Mouse (Mus musculus): Measurements from ENCODE around the gene Crip3. TPM values are rescaled to one million over a fixed set of nuclear protein-coding genes. Genes with fewer than 3 reads are reported as not detected.
A peak's percentile ranks its signal among the peaks of the same experiment; 100 is the strongest.

The Crip3 gene
- polyA plus RNA-seq, 1 experiment: not detected

- Histone ChIP-seq H3K27me3 (ENCODE audit: control insufficient read depth, insufficient read depth, insufficient read length) (peaks cover 22% of the 10 kb centered on the region), H3K4me3 (ENCODE audit: insufficient read depth, poor library complexity, severe bottlenecking) (no peak overlapping the region), H3K79me2 (ENCODE audit: control insufficient read depth, insufficient read depth) (no peaks in the 10 kb centered on the region), H3K79me3 (ENCODE audit: low read depth) (no peaks in the 10 kb centered on the region), H3ac (ENCODE audit: control insufficient read depth, insufficient read length, low read depth) (no peak overlapping the region), H3K36me3 (ENCODE audit: control insufficient read depth, insufficient read depth) (no peaks in the 10 kb centered on the region)
- no peak for TF ChIP-seq USF1 (IDR thresholded peaks at IDR 0.05; ENCODE audit: low read depth)
- peak; percentile 69 for TF ChIP-seq CTCF (IDR thresholded peaks at IDR 0.05; ENCODE audit: control insufficient read depth, insufficient read depth, insufficient read length)
These were observed 8.1 kb downstream of the Crip3 start for GRCm38 (mm10) chr17:46436672-46437366.

- Histone ChIP-seq H3K79me2 (ENCODE audit: control insufficient read depth, insufficient read depth) (no peaks in the 10 kb centered on the region), H3ac (ENCODE audit: control insufficient read depth, insufficient read length, low read depth) (no peak within 1 kb of the TSS), H3K4me3 (ENCODE audit: insufficient read depth, poor library complexity, severe bottlenecking) (no peak within 1 kb of the TSS), H3K36me3 (ENCODE audit: control insufficient read depth, insufficient read depth) (no peaks in the 10 kb centered on the region), H3K79me3 (ENCODE audit: low read depth) (no peaks in the 10 kb centered on the region), H3K27me3 (ENCODE audit: control insufficient read depth, insufficient read depth, insufficient read length) (peaks cover 32% of the 10 kb centered on the region)
- TF ChIP-seq MYOG (IDR thresholded peaks at IDR 0.05; ENCODE audit: control insufficient read depth, extremely low read depth, insufficient read length) (no peak), CTCF (IDR thresholded peaks at IDR 0.05; ENCODE audit: control insufficient read depth, insufficient read depth, insufficient read length) (no peak), FOSL1 (IDR thresholded peaks at IDR 0.05; ENCODE audit: insufficient read depth, low read length, poor library complexity, severe bottlenecking) (no peak), CEBPB (IDR thresholded peaks at IDR 0.05; ENCODE audit: low read depth) (no peak), MAX (IDR thresholded peaks at IDR 0.05) (no peak), USF1 (IDR thresholded peaks at IDR 0.05; ENCODE audit: low read depth) (no peak), MYOD1 (IDR thresholded peaks at IDR 0.05; ENCODE audit: control insufficient read depth, insufficient read length, low read depth) (no peak)
These were observed 9.7 kb downstream of the Crip3 start, which contains the start of gene Slc22a7 for GRCm38 (mm10) chr17:46438298-46438873. Slc22a7 (minus strand) TSS chr17:46438457.

DNA sequence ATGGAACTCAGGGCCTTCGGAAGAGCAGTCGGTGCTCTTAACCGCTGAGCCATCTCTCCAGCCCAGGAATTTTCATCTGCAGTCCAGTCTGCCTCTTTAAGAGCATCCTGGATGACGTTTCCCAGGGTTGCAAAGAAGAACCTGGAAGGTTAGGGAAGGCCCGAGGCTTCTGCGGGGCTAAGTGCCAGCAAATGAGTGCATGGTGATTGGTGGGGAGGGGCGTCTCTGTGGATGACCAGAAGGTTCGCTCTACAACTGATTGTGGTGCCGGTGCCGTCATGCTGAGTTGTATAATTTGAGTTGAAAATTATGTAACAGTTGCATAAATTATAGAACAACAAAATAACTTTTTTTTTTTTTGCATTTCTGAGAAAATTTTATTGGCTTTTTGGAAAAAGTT, 10.4 kb downstream of the Crip3 start:
- Histone ChIP-seq H3ac (ENCODE audit: control insufficient read depth, insufficient read length, low read depth) (no peak overlapping the region), H3K79me3 (ENCODE audit: low read depth) (no peaks in the 10 kb centered on the region), H3K4me3 (ENCODE audit: insufficient read depth, poor library complexity, severe bottlenecking) (no peak overlapping the region), H3K36me3 (ENCODE audit: control insufficient read depth, insufficient read depth) (no peaks in the 10 kb centered on the region), H3K27me3 (ENCODE audit: control insufficient read depth, insufficient read depth, insufficient read length) (peaks cover 35% of the 10 kb centered on the region), H3K79me2 (ENCODE audit: control insufficient read depth, insufficient read depth) (no peaks in the 10 kb centered on the region)
- TF ChIP-seq CTCF (IDR thresholded peaks at IDR 0.05; ENCODE audit: control insufficient read depth, insufficient read depth, insufficient read length) (no peak), CEBPB (IDR thresholded peaks at IDR 0.05; ENCODE audit: low read depth) (no peak), FOSL1 (IDR thresholded peaks at IDR 0.05; ENCODE audit: insufficient read depth, low read length, poor library complexity, severe bottlenecking) (no peak), MAX (IDR thresholded peaks at IDR 0.05) (no peak), MYOG (IDR thresholded peaks at IDR 0.05; ENCODE audit: control insufficient read depth, extremely low read depth, insufficient read length) (no peak), USF1 (IDR thresholded peaks at IDR 0.05; ENCODE audit: low read depth) (no peak), MYOD1 (IDR thresholded peaks at IDR 0.05; ENCODE audit: control insufficient read depth, insufficient read length, low read depth) (no peak)

DNA sequence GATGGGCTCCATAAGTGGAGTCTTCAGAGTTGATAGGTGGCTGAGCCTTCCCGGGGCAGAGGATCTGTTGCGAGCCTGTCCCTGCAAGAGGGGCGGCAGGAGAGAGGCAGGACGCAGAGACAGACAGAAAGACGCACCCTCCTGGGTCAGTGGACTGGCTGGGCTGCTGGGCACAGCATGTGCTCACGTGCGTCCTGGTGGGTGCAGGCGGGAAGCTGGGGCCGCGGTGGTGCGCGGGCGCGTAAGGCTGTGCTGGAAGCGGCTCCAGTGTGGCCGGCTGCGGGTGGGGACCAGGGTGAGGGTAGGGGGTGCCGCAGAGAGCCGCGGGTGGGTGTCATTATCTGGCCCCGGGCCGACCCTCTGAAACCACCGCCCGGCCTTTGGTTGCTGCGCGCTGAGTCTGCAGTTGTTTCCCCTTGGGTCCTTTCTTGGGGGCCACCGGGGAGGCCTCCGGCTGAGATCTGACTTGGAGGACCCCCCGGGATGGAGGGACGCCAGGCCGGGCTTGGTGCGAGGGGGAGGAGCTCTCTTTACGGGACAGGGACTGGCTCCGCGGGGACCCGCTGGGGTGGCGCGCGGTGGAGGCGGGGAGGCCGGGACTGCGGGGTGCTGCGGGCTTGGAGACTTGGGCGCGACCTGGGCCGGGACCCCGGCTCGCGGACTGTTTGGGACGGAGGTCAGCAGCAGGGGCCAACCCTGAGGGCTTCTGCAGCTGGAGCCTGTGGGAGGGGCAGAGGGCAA, 16.3 kb downstream of the Crip3 start:
- Histone ChIP-seq H3K4me3 (ENCODE audit: insufficient read depth, poor library complexity, severe bottlenecking) (no peak overlapping the region), H3K36me3 (ENCODE audit: control insufficient read depth, insufficient read depth) (no peaks in the 10 kb centered on the region), H3ac (ENCODE audit: control insufficient read depth, insufficient read length, low read depth) (no peak overlapping the region), H3K79me2 (ENCODE audit: control insufficient read depth, insufficient read depth) (no peaks in the 10 kb centered on the region), H3K79me3 (ENCODE audit: low read depth) (no peaks in the 10 kb centered on the region), H3K27me3 (ENCODE audit: control insufficient read depth, insufficient read depth, insufficient read length) (peaks cover 77% of the 10 kb centered on the region)
- TF ChIP-seq MYOG (IDR thresholded peaks at IDR 0.05; ENCODE audit: control insufficient read depth, extremely low read depth, insufficient read length) (no peak), CTCF (IDR thresholded peaks at IDR 0.05; ENCODE audit: control insufficient read depth, insufficient read depth, insufficient read length) (no peak), USF1 (IDR thresholded peaks at IDR 0.05; ENCODE audit: low read depth) (no peak), MAX (IDR thresholded peaks at IDR 0.05) (no peak), MYOD1 (IDR thresholded peaks at IDR 0.05; ENCODE audit: control insufficient read depth, insufficient read length, low read depth) (no peak), CEBPB (IDR thresholded peaks at IDR 0.05; ENCODE audit: low read depth) (no peak)

GRCm38 (mm10) chr17:46446264-46446663, 17.5 kb downstream of the Crip3 start:
- H3K27me3 ChIP-seq (ENCODE audit: control insufficient read depth, insufficient read depth, insufficient read length): peaks cover 85% of the 10 kb centered on the region
- TF ChIP-seq CEBPB (IDR thresholded peaks at IDR 0.05; ENCODE audit: low read depth): no peak
- TF ChIP-seq FOSL1 (IDR thresholded peaks at IDR 0.05; ENCODE audit: insufficient read depth, low read length, poor library complexity, severe bottlenecking): no peak
- TF ChIP-seq MAX (IDR thresholded peaks at IDR 0.05): no peak
- no peak for TF ChIP-seq CTCF (IDR thresholded peaks at IDR 0.05; ENCODE audit: control insufficient read depth, insufficient read depth, insufficient read length)
- TF ChIP-seq USF1 (IDR thresholded peaks at IDR 0.05; ENCODE audit: low read depth): no peak
- TF ChIP-seq MYOG (IDR thresholded peaks at IDR 0.05; ENCODE audit: control insufficient read depth, extremely low read depth, insufficient read length): no peak
- no peak for TF ChIP-seq MYOD1 (IDR thresholded peaks at IDR 0.05; ENCODE audit: control insufficient read depth, insufficient read length, low read depth)
- no peak overlapping the region for H3ac ChIP-seq (ENCODE audit: control insufficient read depth, insufficient read length, low read depth)
- no peaks in the 10 kb centered on the region for H3K79me2 ChIP-seq (ENCODE audit: control insufficient read depth, insufficient read depth)
- H3K79me3 ChIP-seq (ENCODE audit: low read depth): no peaks in the 10 kb centered on the region
- no peak overlapping the region for H3K4me3 ChIP-seq (ENCODE audit: insufficient read depth, poor library complexity, severe bottlenecking)
- H3K36me3 ChIP-seq (ENCODE audit: control insufficient read depth, insufficient read depth): no peaks in the 10 kb centered on the region

All from C2C12 (cell line).